Mouse (Mus musculus): ENCODE data around the gene Tmem41a.

DNA sequence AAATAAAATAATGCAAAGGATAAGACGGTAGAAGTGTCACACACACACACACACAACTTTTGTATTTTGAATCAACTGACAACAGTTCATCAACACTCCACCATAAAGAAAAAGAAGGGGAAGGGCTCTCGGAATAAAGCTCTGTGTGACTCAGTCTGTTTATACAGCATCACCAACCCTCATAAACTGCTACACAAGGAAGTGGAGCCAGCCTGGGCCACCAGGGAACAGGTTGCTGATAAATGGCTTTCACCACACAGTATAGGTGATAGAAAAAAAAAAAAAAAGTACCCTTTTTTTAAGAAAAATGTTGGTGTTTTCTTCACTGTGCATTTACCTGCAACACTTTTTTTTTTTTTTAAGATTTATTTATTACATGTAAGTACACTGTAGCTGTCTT, 44.4 kb upstream of the Tmem41a start:
- TF ChIP-seq CTCF (IDR thresholded peaks at IDR 0.05; ENCODE audit: low read depth) (no peak), EP300 (IDR thresholded peaks at IDR 0.05; ENCODE audit: low read depth) (no peak)
